Mouse (Mus musculus) megakaryocyte, embryonic 14.5 days (primary cell): Measurements from ENCODE around the gene Tnni3. TPM values are rescaled to one million over a fixed set of nuclear protein-coding genes. Genes with fewer than 3 reads are reported as not detected.

ENCODE experiments used
- H3K27me3 ChIP-seq: replicated peaks from 2 replicates; pipeline ENCODE3; 2012; ENCODE audit warnings: inconsistent platforms
- H3K36me3 ChIP-seq: replicated peaks from 2 replicates; pipeline ENCODE3; 2012; ENCODE audit warnings: low read length, inconsistent platforms, mixed read lengths
- H3K4me1 ChIP-seq: 2 replicates; pipeline ENCODE4 v1.6.1; 2012; ENCODE audit warnings: inconsistent platforms
- H3K4me3 ChIP-seq: replicated peaks from 2 replicates; pipeline ENCODE3; 2012; ENCODE audit warnings: moderate library complexity, mild to moderate bottlenecking, inconsistent platforms
- H3K9me3 ChIP-seq: 2 replicates; pipeline ENCODE4 v1.6.1; 2012; ENCODE audit warnings: inconsistent platforms
- FLI1 ChIP-seq: IDR thresholded peaks from 2 replicates; pipeline ENCODE4 v1.6.1; 2012; ENCODE audit warnings: low read length, inconsistent platforms, mixed read lengths
- GATA1 ChIP-seq: IDR thresholded peaks from 3 replicates; pipeline ENCODE4 v1.6.1; 2012; ENCODE audit warnings: mixed read lengths, low read length, inconsistent platforms, borderline replicate concordance
- polyA plus RNA-seq: library from polyadenylated mRNA; stranded (reverse); fragments of >175 nt; gene quantifications from 2 replicates; pipeline ENCODE4 v1.2.3, GENCODE M21; 2012; ENCODE audit warnings: low replicate concordance; ENCODE audit not compliant: insufficient read depth

Gene Tnni3
- polyA plus RNA-seq, 1 experiment = 3.9 TPM

- Histone ChIP-seq H3K36me3 (peaks cover 43% of the 10 kb centered on the region), H3K9me3 (peaks cover 13% of the 10 kb centered on the region), H3K4me3 (peak overlapping the region; percentile 59), H3K27me3 (peaks cover 58% of the 10 kb centered on the region), H3K4me1 (peaks cover 59% of the 10 kb centered on the region)
- TF ChIP-seq GATA1 (no peak), FLI1 (no peak)
These were observed 45.8 kb downstream of the Tnni3 start for GRCm38 (mm10) chr7:4478021-4478795.

GRCm38 (mm10) chr7:4473940-4474339, 50.1 kb downstream of the Tnni3 start:
- Histone ChIP-seq H3K9me3 (peaks cover 15% of the 10 kb centered on the region), H3K36me3 (peaks cover 3% of the 10 kb centered on the region), H3K27me3 (peaks cover 91% of the 10 kb centered on the region), H3K4me1 (peaks cover 65% of the 10 kb centered on the region), H3K4me3 (peak overlapping the region; percentile 56)
- TF ChIP-seq GATA1 (no peak), FLI1 (no peak)

GRCm38 (mm10) chr7:4471179-4471555, 52.9 kb downstream of the Tnni3 start:
- no peak for TF ChIP-seq FLI1
- TF ChIP-seq GATA1 = no peak
- Histone ChIP-seq H3K4me3 (peak overlapping the region; percentile 91), H3K27me3 (peaks cover 82% of the 10 kb centered on the region), H3K9me3 (peaks cover 10% of the 10 kb centered on the region), H3K36me3 (no peaks in the 10 kb centered on the region), H3K4me1 (peaks cover 58% of the 10 kb centered on the region)

GRCm38 (mm10) chr7:4470275-4471178, 53.5 kb downstream of the Tnni3 start:
- H3K4me1 ChIP-seq = peaks cover 60% of the 10 kb centered on the region
- no peak for TF ChIP-seq GATA1
- no peak for TF ChIP-seq FLI1
- peak overlapping the region; percentile 91 for H3K4me3 ChIP-seq
- H3K27me3 ChIP-seq = peaks cover 82% of the 10 kb centered on the region
- H3K36me3 ChIP-seq = no peaks in the 10 kb centered on the region
- H3K9me3 ChIP-seq = peaks cover 9% of the 10 kb centered on the region

Other genes with a start within 250 kb of the Tnni3 start
- gene Ncr1, start 186.5 kb downstream of the Tnni3 start, polyA plus RNA-seq = not detected in 2 replicates
- 6.8 and 11.2 TPM in 2 replicates for gene Gp6, start 126.5 kb downstream of the Tnni3 start, polyA plus RNA-seq
- 0.54 and 1.6 TPM in 2 replicates for gene Rdh13, start 78.6 kb downstream of the Tnni3 start, polyA plus RNA-seq
- gene Eps8l1, start 63.6 kb downstream of the Tnni3 start, polyA plus RNA-seq = not detected in 2 replicates
- 267 and 1,249 TPM in 2 replicates for gene Ppp1r12c, start 22.5 kb downstream of the Tnni3 start, polyA plus RNA-seq
- gene Tnnt1, start 7.8 kb downstream of the Tnni3 start, polyA plus RNA-seq = 38.2 TPM in 1 of 2 replicates, not detected in the other
- 1.3 and 5.0 TPM in 2 replicates for gene Dnaaf3, start 8.2 kb upstream of the Tnni3 start, polyA plus RNA-seq
- 2.6 TPM in 1 of 2 replicates, not detected in the other for gene Syt5, start 23.3 kb upstream of the Tnni3 start, polyA plus RNA-seq
- 0.16 TPM in 1 of 2 replicates, not detected in the other for gene Ptprh, start 79.8 kb upstream of the Tnni3 start, polyA plus RNA-seq
- gene Tmem86b, start 107.2 kb upstream of the Tnni3 start, polyA plus RNA-seq = 5.3 and 15.1 TPM in 2 replicates
- 361 and 465 TPM in 2 replicates for gene Ppp6r1, start 134.8 kb upstream of the Tnni3 start, polyA plus RNA-seq
- 71.8 and 116 TPM in 2 replicates for gene Hspbp1, start 160.8 kb upstream of the Tnni3 start, polyA plus RNA-seq
- 0.08 TPM in 1 of 2 replicates, not detected in the other for gene Brsk1, start 166.4 kb upstream of the Tnni3 start, polyA plus RNA-seq
- 0.43 TPM in 1 of 2 replicates, not detected in the other for gene Tmem150b, start 201.0 kb upstream of the Tnni3 start, polyA plus RNA-seq
- 241 and 733 TPM in 2 replicates for gene Kmt5c, start 215.9 kb upstream of the Tnni3 start, polyA plus RNA-seq
- 47.7 and 94.6 TPM in 2 replicates for gene Cox6b2, start 228.9 kb upstream of the Tnni3 start, polyA plus RNA-seq
- not detected in 2 replicates for gene Fam71e2, start 247.1 kb upstream of the Tnni3 start, polyA plus RNA-seq